In genomic region chr12:117660361-117660760, GRCm38 (mm10) we compare ENCODE assay signal across 16 mouse cellular contexts.
DNase-seq lines count a peak whose midpoint lies in the region; ATAC-seq lines count a peak whose summit lies in the region.
"Had no signal": no experiment of that assay in that cellular context is flagged by ENCODE, and none has a peak within 500 bp of the region (broad histone marks: within the 10 kb centered on the region; RNA-seq: fewer than 3 reads in every experiment).

No protein-coding gene starts in this region.

- H3K27ac ChIP-seq in lung, embryonic 15.5 days: no peak overlapping the region
- peak overlapping the region; percentile 48 for H3K27ac ChIP-seq in heart, embryonic 15.5 days
- H3K27ac ChIP-seq: hindbrain, embryonic 13.5 days; limb, embryonic 10.5 days had no signal

- peak; percentile 11 for DNase-seq in kidney, adult 18-20 months
- no peak for DNase-seq in kidney, adult 8-10 months
- DNase-seq in lung, postnatal 36 days: no peak
- DNase-seq in lung, postnatal 10 days: peak; percentile 19
- no peak for DNase-seq in right cerebral cortex, postnatal 10 days (ENCODE audit: low spot score in 2 of 2)
- DNase-seq: cerebellum, adult 18-20 months; gastrocnemius, postnatal 10 days; layer of hippocampus, postnatal 36 days; midbrain, embryonic 14.5 days; right cerebral cortex, postnatal 25 days had no signal

- peaks cover 11% of the 10 kb centered on the region for H3K4me1 ChIP-seq in lung, embryonic 15.5 days
- peaks cover 35% of the 10 kb centered on the region for H3K4me1 ChIP-seq in heart, embryonic 15.5 days (replicated peaks)

- H3K4me3 ChIP-seq in lung, embryonic 15.5 days: no peak overlapping the region
- peak overlapping the region; percentile 42 for H3K4me3 ChIP-seq in heart, embryonic 15.5 days
- H3K4me3 ChIP-seq: hindbrain, embryonic 13.5 days; limb, embryonic 10.5 days had no signal

- 30% methylated on average over 4 of the region's 4 CpGs for WGBS in lung, embryonic 15.5 days
- WGBS in heart, embryonic 15.5 days: 23% methylated on average over 4 of the region's 4 CpGs

- no peak overlapping the region for H3K9ac ChIP-seq in lung, embryonic 15.5 days
- H3K9ac ChIP-seq in heart, embryonic 15.5 days: peak overlapping the region; percentile 31; the same call in 1 of the 2 replicates
- H3K9ac ChIP-seq: hindbrain, embryonic 13.5 days had no signal

- H3K27me3 ChIP-seq in lung, embryonic 15.5 days: no peaks in the 10 kb centered on the region
- H3K27me3 ChIP-seq in heart, embryonic 15.5 days: no peaks in the 10 kb centered on the region
- H3K27me3 ChIP-seq: hindbrain, embryonic 13.5 days had no signal

- peak overlapping the region; percentile 13; the same call in 1 of the 2 replicates for H3K4me2 ChIP-seq in lung, embryonic 15.5 days
- H3K4me2 ChIP-seq in heart, embryonic 15.5 days: peak overlapping the region; percentile 36
- H3K4me2 ChIP-seq: hindbrain, embryonic 13.5 days had no signal

- no peaks in the 10 kb centered on the region for H3K9me3 ChIP-seq in lung, embryonic 15.5 days
- H3K9me3 ChIP-seq in heart, embryonic 15.5 days (replicated peaks): no peaks in the 10 kb centered on the region
- H3K9me3 ChIP-seq: hindbrain, embryonic 13.5 days; limb, embryonic 10.5 days had no signal

- H3K36me3 ChIP-seq in lung, embryonic 15.5 days: no peaks in the 10 kb centered on the region
- H3K36me3 ChIP-seq in heart, embryonic 15.5 days: no peaks in the 10 kb centered on the region
- H3K36me3 ChIP-seq: hindbrain, embryonic 13.5 days; limb, embryonic 10.5 days had no signal

- ATAC-seq in lung, embryonic 15.5 days (ENCODE audit: borderline replicate concordance, extremely low read depth, low FRiP score, low TSS enrichment): no peak
- ATAC-seq in heart, embryonic 15.5 days (replicated peaks; ENCODE audit: insufficient number of reproducible peaks, insufficient read depth, low FRiP score, low read depth): no peak
- ATAC-seq: forebrain, embryonic 14.5 days; intestine, postnatal 0 days had no signal

Comparison
In these comparisons a context has a peak if more than half of its experiments do, and no peak if none do; other contexts are left out.
1. DNase-seq: peak in kidney, adult 18-20 months (single experiment) and lung, postnatal 10 days (single experiment); none in kidney, adult 8-10 months (0 of 2), lung, postnatal 36 days (single experiment) and right cerebral cortex, postnatal 10 days (0 of 2).